Mouse (Mus musculus) frontal cortex, adult 2 months (tissue): ENCODE results near the gene Pou1f1. TPM values are rescaled to one million over a fixed set of nuclear protein-coding genes. Genes with fewer than 3 reads are reported as not detected.
A peak's percentile ranks its signal among the peaks of the same experiment; 100 is the strongest.

Experiments
- DNase-seq, 2 experiments: peaks; one replicate each; pipeline ENCODE4 v3.0.0; 2022; ENCODE audit warnings: low spot score in 1 of 2; ENCODE audit errors: extremely low spot score in 1 of 2
- polyA plus RNA-seq: library from polyadenylated mRNA; depleted of rRNA; stranded (reverse); fragments of >200 nt; gene quantifications from 2 replicates; pipeline ENCODE4 v1.2.3, GENCODE M21; 2012; rRNA removed

Gene Pou1f1
- polyA plus RNA-seq = 0.06 TPM in 1 of 2 replicates, not detected in the other

- no peak for DNase-seq
Observed at GRCm38 (mm10) chr16:65520211-65520610, at the start of gene Pou1f1. Gene Pou1f1, plus strand, starts transcription at chr16:65520511.

- no peak for DNase-seq
Observed at GRCm38 (mm10) chr16:65470650-65471049, 49.7 kb upstream of the Pou1f1 start.

- peak; percentile 8 to 62 for DNase-seq
Observed at GRCm38 (mm10) chr16:65472472-65473001, 47.8 kb upstream of the Pou1f1 start.

DNA sequence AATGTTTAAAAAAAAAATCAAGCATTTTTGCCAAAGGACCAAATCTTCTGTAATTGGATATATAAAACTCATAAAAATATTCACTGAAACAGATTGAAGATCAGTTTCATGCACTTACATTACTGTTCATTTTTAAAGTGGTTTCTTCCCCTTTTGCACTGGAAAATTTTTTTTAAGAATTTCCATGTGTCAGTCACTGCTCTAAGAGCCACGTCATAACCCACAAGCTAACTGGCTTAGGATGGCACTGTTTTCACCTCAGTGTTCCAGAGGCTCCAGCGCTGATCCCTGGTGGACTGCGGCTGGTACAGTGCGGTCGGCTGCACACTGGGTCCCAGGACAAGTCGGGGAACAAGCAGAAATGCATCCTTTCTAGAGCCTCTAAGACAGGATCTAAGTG is 34.6 kb upstream of the Pou1f1 start:
- no peak for DNase-seq

DNA sequence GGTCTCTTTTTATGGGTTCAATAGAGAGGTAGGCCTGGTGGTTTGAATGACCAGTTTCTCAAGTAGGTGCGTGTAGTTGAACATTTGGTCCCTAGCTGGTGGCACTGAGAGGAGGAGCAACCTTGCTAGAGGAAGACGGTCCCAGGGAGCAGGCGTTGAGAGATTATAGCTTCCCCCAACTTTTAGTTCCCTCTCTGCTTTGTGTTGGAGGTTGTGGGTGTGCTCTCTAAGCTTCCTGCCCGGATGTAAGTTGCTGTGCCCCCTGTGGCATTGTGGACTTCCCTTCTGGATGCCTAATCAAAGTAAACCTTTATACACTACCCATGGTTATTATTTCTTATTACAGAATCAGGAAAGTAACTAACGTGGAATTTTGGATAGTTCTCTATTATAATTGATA is 24.3 kb upstream of the Pou1f1 start:
- DNase-seq = no peak

DNA sequence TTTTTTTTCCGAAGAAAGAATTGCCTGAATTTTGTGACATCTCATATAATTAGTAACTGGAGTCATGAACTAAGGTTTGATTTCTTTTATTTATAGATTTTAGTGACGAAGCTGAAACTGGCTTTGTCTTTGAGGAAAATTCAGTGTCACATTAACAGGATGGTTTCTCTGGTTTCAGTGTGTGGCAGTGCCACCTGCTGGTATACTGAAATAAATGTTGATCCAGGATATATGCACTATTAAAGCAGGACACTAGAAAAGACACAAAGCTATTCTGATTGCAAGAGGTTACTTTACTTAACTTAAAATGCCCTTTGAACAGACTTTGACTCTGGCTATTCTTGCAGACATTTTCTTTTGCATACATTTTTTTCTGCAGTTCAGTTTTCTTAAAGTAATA is 23.3 kb upstream of the Pou1f1 start:
- DNase-seq = peak in 1 of 2 experiments; percentile 73

DNA sequence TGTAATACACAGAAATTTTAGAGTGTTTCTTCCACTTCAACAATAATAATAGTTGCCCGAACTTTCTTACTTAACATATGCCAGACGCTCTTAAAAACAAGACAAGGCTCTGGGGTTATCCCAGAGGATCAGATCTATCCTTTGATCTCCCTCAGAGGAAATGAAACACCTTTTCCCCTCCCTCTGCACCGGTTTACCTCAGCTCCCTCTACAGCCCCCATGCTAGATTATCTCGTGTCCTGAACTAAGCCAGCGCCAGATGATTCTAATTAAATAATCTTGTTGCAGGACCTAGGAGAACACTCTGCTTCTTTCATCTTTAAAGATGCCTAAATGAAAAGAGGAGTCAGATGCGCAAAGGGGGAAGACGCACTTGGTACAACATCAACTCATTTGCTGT is 6.1 kb upstream of the Pou1f1 start:
- DNase-seq = no peak

GRCm38 (mm10) chr16:65526004-65526403 is 5.7 kb downstream of the Pou1f1 start:
- no peak for DNase-seq

GRCm38 (mm10) chr16:65526695-65527094 is 6.4 kb downstream of the Pou1f1 start:
- no peak for DNase-seq

- DNase-seq = no peak
Observed at GRCm38 (mm10) chr16:65529589-65529988, 9.3 kb downstream of the Pou1f1 start.

- DNase-seq = peak; percentile 60 to 89
Observed at GRCm38 (mm10) chr16:65531663-65532062, 11.4 kb downstream of the Pou1f1 start.

GRCm38 (mm10) chr16:65533315-65533999 is 13.1 kb downstream of the Pou1f1 start:
- peak; percentile 28 to 86 for DNase-seq

DNA sequence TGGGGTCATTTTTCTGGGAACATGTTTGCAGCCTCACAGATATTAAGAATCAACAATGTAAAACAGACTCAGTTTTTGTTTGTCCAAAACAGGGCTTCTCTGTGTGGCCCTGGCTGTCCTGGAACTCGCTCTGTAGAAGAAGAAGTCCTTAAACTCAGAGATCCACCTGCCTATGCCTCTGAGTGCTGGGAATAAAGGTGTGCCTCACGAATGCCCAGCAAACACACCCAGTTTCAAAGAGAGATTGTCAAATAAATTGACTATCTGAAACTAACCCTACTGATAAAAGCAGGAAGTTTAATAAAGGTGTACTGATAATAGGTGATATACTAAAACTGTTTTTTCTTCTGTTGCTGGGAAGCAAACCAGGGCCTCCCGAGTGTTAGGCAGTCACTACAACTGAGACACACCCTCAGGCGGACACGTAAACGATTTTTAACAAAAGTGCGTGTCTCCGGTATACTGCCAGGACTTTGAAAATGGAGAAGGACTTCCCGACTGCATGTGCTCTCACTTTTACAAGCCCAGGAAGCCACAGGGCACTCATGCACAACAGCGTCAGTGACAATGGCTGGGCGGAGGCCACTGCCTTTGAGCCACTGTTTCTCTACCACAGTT is 23.5 kb downstream of the Pou1f1 start:
- no peak for DNase-seq

DNA sequence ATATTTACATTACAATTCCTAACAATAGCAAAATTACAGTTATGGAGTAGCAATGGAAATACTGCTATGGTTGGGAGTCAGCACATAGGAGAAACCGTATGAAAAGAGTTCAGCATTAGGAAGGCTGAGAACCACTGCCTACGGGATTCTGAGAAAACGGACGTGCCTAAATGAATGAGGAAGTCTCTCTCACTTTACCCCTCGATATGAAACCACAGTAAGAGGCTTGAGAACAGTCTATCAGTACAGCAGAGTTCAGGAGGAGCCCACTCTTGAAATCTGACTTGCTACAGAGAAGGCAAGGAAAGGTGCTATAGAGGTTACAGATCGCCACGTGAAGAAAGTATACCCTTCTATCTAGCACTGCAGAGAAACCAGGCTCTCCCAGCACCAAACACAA is 28.6 kb downstream of the Pou1f1 start:
- DNase-seq = no peak

DNA sequence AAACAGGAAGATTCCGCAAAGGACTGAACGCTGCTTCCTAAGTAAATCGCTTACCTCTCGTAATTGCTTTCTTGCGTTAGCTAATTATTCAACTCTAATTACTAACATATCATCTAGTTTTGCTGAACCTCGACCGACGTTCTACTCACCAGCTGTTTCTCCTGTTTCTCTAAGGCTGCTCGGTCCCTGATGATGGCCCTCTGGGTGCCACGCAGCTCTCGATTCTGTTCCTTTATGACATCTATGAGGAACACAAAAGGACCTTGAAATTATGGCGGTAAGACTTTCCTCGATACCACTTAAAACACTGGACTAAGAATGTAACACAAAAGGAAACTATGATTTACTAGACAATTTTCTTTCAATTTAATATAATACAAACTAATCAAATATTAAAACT is 30.5 kb downstream of the Pou1f1 start:
- no peak for DNase-seq

DNA sequence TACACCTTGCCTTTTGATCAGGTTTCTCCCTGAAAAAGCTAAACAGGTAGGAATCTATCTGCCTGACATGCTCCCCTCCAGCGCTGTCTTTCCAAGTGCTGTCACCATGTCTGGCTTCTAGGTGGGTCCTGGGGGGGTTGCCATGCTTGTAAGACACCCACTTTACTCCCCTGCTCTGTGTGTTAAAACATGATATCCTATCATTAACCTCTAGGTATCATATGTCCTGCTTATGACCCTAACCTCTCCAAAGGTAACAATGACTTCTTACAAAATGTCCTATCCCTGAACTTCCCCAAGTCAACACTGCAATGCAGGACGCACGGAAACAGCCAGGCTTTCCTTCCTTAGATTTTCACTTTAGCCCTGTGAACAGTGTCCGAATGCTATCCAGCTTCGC is 34.0 kb downstream of the Pou1f1 start:
- DNase-seq = no peak

- DNase-seq = no peak
Observed at GRCm38 (mm10) chr16:65557369-65557768, 37.1 kb downstream of the Pou1f1 start.

GRCm38 (mm10) chr16:65559591-65559990 is 39.3 kb downstream of the Pou1f1 start:
- no peak for DNase-seq

- peak in 1 of 2 experiments; percentile 12 for DNase-seq
Observed at GRCm38 (mm10) chr16:65560996-65561962, 41.0 kb downstream of the Pou1f1 start.

GRCm38 (mm10) chr16:65561963-65562863 is 41.9 kb downstream of the Pou1f1 start, which contains the start of gene Chmp2b:
Gene Chmp2b, minus strand, starts transcription at chr16:65562726.
- peak; percentile 73 to 86 for DNase-seq
